Mouse (Mus musculus): Measurements from ENCODE around the gene Ispd.

The Ispd gene

DNA sequence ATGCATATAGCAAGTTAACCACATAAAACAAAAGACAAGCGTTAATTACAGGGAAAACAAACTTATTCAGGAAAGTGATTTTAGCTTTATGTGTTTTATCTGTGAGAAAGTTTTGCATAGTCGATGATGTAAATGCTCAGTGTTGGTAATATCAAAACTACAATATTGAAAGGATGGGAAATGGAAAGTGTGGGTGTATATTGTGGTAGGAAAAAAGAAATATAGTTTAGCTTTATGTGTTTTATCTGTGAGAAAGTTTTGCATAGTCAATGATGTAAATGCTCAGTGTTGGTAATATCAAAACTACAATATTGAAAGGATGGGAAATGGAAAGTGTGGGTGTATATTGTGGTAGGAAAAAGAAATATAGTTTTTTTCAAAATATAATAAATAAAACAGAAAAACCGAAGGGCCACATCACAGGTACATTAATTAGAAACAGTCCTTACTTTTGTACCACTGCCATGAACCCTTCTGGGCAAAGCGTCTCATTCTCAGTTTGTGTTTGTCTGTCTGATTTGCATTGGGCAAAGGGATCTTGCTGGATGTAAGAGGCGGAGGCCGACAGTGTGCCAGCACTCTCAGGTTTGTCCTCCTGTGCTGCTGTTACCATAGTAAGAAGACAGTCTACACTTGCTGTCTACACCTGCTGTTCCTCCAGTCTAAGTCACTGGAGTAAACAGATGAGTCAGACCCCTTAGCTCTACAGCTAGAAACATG lies 87.2 kb downstream of the Ispd start:
- in situ Hi-C loops (cut with MboI), result no loop called here

- in situ Hi-C loops (cut with MboI), result no loop called here
Measured at GRCm38 (mm10) chr12:36471411-36471810, 90.2 kb downstream of the Ispd start.

GRCm38 (mm10) chr12:36474171-36474570 lies 92.9 kb downstream of the Ispd start:
- in situ Hi-C loops (cut with MboI), result no loop called here

- in situ Hi-C loops (cut with MboI), result no loop called here
Measured at GRCm38 (mm10) chr12:36475269-36475668, 94.0 kb downstream of the Ispd start.

- in situ Hi-C loops (cut with MboI), result no loop called here
Measured at GRCm38 (mm10) chr12:36476476-36476875, 95.2 kb downstream of the Ispd start.

DNA sequence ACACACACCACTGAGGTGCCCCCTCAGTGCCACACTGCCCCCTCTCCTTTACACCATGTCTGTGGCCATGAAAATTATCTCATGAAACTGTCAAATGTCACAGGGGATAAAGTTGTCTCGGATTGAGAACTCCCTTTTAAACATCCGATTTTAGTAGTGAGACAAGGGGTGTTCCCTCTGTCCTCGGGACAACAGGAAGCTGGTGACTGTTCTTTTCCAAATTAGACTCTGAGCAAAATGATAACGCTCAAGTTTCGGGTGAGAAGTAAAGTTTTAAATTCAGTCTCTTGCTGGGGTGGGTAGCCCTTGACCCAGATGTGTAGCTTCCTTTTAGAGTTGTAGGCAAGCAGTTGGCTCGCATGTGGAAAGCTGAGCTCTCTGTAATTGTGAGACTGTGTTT lies 96.3 kb downstream of the Ispd start:
- in situ Hi-C loops (cut with MboI), result no loop called here

GRCm38 (mm10) chr12:36477926-36478325 lies 96.7 kb downstream of the Ispd start:
- in situ Hi-C loops (cut with MboI), result no loop called here

DNA sequence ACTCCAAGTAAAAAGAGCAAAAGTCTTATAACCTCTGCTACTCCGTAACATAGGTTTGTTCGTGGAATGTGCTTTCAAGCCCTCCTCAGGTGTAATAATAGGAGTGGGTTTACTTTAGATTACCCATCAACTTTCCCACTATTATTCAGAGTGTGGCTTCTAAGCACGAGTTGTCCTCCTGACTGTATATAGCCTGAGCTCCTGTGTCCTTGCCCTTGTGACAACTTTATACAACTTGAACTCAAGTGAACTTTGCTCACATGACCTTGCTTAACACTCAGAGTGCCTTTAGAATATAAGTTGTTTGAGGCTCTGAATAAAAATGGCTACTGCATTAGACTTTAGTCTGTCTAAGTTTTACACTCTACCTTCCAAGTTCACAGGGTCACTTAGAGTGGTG lies 100.5 kb downstream of the Ispd start:
- in situ Hi-C loops (cut with MboI), result no loop called here

DNA sequence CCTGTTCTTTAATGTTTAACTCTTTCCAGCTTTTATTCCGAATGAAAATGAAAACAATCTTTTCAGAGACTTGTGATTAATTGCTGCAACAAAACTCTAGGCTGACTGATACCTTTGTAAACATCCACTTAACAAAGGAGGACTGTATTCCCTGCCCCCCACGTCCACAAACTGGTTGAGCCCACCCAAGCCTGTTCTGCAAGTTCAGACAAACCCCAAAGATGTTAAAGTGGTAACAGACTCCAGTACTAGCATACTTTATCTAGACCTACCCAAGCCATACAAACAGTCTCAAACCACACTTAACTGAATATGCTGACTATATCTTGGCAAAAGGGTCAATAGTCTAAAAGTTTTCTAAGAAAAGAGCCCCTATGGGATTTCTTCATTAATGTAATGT lies 102.1 kb downstream of the Ispd start:
- in situ Hi-C loops (cut with MboI), result no loop called here

DNA sequence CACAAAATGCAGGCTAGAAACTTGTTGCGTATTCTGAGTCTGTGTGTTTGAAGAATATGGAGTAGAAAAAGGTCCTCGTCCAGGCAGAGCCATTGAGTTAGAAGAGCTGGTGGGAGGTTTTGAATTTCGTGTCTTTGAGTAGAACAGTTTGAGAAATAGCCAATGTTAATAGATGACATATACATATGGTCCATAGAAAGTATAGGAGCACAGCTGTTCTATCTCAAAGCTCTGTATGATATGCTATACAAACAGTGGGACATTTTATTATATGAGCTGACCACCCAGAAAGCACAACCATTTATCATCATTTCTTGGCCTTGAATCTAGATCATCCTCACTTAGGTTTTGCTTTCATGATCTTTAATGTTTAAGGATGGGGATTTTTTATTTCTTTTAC lies 116.3 kb downstream of the Ispd start:
- in situ Hi-C loops (cut with MboI), result no loop called here

- in situ Hi-C loops (cut with MboI), result no loop called here
Measured at GRCm38 (mm10) chr12:36507111-36507903, 126.1 kb downstream of the Ispd start.

- in situ Hi-C loops (cut with MboI), result no loop called here
Measured at GRCm38 (mm10) chr12:36509954-36510642, 128.8 kb downstream of the Ispd start.

DNA sequence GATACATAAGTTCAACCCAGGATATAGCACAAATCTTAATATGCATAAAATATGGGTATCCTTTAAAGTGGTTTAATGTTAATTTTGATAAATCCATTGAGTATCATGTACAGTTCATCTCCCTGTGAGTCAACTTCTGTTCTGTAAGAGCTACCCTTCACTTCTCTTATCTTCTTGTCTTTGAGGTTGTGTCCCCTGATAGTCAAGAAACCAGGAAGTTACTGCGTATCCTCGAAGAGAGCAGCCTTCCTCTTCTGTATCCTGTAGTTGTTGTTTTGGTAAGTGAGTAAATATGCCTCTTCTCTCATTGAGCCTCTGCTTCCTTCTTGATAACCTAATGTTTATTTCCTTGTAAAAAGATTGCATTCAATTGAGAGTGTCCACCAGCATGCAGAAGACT lies 140.5 kb downstream of the Ispd start:
- in situ Hi-C loops (cut with MboI), result no loop called here

DNA sequence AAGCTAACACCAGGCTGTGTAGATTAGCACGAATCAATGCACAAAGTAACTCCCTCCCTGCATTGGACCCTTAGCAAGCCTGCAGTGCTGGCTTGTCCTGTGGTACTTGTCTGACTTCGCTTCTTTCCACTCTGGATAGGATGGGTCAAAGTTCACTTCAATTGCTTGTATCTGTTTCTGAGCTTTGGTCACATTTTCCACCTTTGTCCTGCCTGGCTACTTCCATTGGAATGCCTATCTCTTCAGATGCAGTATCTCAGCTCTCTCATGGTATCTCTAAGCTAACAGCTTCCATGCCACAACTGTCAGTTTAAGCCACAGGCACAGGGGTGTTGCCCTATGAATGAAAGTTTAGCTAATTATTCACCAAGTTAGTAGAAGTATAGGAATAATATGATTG lies 142.3 kb downstream of the Ispd start:
- in situ Hi-C loops (cut with MboI), result no loop called here

DNA sequence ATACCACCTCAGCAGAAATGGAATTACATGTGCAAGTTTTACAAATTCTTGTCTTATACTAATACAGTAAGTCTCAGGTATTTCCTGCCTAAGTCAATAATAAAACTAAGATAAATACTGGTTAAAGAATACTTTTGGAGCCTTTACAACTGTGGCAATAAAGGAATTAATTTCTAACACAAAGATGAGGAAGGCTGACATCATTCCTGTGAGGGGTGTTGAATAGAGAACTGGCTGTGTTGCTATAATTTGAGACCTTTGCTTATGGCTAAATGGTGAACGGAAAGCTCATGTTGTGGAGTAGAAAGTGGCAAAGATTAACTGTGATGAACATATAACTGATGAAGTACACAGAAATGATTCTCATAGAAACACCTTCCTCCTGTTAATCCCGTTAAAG lies 149.7 kb downstream of the Ispd start:
- in situ Hi-C loops (cut with MboI), result no loop called here

GRCm38 (mm10) chr12:36531421-36532072 lies 150.3 kb downstream of the Ispd start:
- in situ Hi-C loops (cut with MboI), result no loop called here

DNA sequence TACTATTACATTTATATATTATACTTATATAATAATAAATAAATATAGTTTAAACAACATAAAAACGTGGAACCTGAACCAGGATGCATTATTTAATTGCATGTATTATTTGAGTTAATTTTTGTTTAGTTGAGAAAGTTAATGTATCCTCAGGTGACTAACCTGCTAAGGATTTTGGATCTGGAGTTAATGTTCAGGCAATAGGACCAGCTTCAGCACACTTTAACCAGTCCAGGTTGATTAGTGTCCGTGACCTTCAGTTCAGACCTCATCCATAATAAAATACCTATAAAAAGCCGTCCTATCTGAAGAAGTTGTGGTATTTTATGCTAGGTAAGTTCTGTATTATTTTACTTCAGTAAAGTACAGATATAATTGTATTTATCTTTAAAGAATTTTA lies 151.3 kb downstream of the Ispd start:
- in situ Hi-C loops (cut with MboI), result no loop called here

DNA sequence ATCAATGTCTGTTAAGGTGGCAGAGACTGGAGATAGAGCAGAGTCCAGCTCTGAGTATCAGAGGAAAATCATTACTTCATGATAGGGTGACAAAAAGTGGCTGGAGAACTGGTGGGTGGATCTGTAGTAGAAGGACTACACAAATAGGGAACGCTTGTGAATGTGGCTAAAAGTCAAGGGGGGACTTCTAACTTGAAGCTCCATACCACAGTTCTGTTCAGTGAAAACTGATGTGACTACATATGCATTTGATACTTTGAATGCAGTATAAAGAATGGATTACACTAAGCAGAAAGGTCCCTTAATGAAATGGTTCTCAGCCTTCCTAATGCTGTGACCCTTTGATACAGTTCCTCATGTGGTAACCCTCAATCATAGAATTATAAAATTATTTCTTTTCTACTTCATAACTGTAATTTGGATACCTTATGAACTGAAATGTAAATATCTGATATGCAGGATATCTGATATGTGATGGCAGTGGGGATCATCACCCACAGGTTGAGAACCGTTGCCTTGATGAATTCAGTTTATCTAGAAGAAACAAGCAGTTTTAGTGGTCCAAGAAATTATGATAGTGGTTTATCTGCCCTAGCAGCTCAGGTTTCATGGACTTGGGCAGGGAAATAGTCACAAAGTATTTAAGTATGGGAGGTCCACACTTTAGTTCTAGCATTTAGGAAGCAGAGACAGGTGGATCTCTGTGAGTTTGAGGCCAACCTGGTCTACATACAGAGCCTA lies 152.1 kb downstream of the Ispd start:
- in situ Hi-C loops (cut with MboI), result no loop called here

DNA sequence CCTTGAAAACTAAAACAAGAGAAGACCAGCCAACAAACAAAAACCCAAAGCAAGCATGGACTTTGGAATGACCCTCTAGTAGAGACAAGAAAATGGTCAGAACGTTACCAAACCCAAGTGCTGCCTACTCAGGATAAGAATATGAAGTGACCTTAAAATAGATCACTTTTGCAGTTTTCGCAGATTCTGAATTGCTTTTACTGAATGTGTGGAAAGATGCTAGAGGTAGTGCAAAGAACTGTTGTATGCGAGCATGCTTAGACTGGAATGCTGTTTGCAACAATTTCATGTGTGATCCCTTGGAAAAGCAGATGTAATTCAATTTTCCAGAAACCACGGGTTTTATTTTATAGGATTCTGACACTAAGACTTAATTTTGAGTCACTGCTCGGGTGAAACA lies 153.3 kb downstream of the Ispd start:
- in situ Hi-C loops (cut with MboI), result no loop called here

DNA sequence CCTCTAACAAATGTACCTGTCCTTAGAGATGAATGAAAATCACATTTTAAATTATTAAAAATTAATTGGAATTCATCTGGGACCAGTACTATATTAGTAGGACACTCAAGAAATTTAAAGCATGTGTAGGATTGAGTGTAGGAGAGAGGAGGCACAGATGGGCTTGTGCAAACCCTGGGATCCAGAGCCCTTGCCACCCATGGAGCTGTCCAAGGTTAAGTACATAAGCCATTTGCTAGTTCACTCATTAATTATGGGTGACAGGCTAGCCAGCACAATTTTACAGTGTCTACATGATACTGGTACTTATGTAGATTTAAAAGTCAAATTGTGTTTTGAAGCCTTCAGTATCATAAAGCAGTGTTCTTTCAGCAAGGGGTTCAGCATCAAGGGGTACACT lies 164.1 kb downstream of the Ispd start:
- in situ Hi-C loops (cut with MboI), result no loop called here

GRCm38 (mm10) chr12:36549474-36549873 lies 168.2 kb downstream of the Ispd start:
- in situ Hi-C loops (cut with MboI), result no loop called here

- in situ Hi-C loops (cut with MboI), result no loop called here
Measured at GRCm38 (mm10) chr12:36554697-36555096, 173.4 kb downstream of the Ispd start.
